ENCODE assay signal across 8 mouse cellular contexts in genomic region chr12:80894973-80895570, GRCm38 (mm10). TPM values are rescaled to one million over a fixed set of nuclear protein-coding genes. Genes with fewer than 3 reads are reported as not detected.
A peak's percentile ranks its signal among the peaks of the same experiment; 100 is the strongest.
DNase-seq lines count a peak whose midpoint lies in the region; ATAC-seq and TF ChIP-seq lines count a peak whose summit lies in the region.

No protein-coding gene starts in this region.

- H3K9ac ChIP-seq in heart, embryonic 13.5 days, result no peak overlapping the region
- no peak overlapping the region for H3K9ac ChIP-seq in kidney, embryonic 16.5 days (replicated peaks; ENCODE audit: low read length)

- DNase-seq in CD8-positive naive resting alpha-beta T cell, adult 2 months (ENCODE audit: low read depth in 2 of 2, low spot score in 2 of 2), result peak; percentile 46 to 58
- DNase-seq in brain, adult 2 months (ENCODE audit: low read depth, low spot score), result peak; percentile 96
- DNase-seq in liver, result peak; percentile 75
- DNase-seq in splenic B cell, adult 2 months (ENCODE audit: low read depth, low spot score), result peak; percentile 81

- 0 out of 2 replicates have a peak overlapping the region, but pooled peaks have one; percentile 5 for H3K4me3 ChIP-seq in embryonic fibroblast, embryonic 13.5 days (ENCODE audit: insufficient read depth, low read length)
- peak overlapping the region; percentile 29 for H3K4me3 ChIP-seq in heart, embryonic 13.5 days
- H3K4me3 ChIP-seq in kidney, embryonic 16.5 days (ENCODE audit: low read length), result 0 out of 2 replicates have a peak overlapping the region, but pooled peaks have one; percentile 12

- TF ChIP-seq POLR2A in embryonic fibroblast, embryonic 13.5 days (IDR thresholded peaks at IDR 0.05; ENCODE audit: low read depth, low read length), result no peak

- H3K9me3 ChIP-seq in heart, embryonic 13.5 days, result no peaks in the 10 kb centered on the region
- no peaks in the 10 kb centered on the region for H3K9me3 ChIP-seq in kidney, embryonic 16.5 days (ENCODE audit: low read length)

- H3K27me3 ChIP-seq in heart, embryonic 13.5 days (replicated peaks), result peaks cover 6% of the 10 kb centered on the region
- no peaks in the 10 kb centered on the region for H3K27me3 ChIP-seq in kidney, embryonic 16.5 days (ENCODE audit: insufficient read depth, low read length)
- H3K27me3 ChIP-seq in splenic B cell, adult 2 months (ENCODE audit: control insufficient read depth, insufficient read depth, low read length, poor library complexity, severe bottlenecking), result peaks cover 2% of the 10 kb centered on the region; the same call in 1 of the 2 replicates

- WGBS in heart, embryonic 13.5 days, result 16% methylated on average over 19 of the region's 19 CpGs
- WGBS in kidney, embryonic 16.5 days, result 15% methylated on average over 19 of the region's 19 CpGs

- no peak overlapping the region for H3K27ac ChIP-seq in embryonic fibroblast, embryonic 13.5 days (ENCODE audit: insufficient read depth, low read length)
- no peak overlapping the region for H3K27ac ChIP-seq in heart, embryonic 13.5 days (replicated peaks)
- H3K27ac ChIP-seq in kidney, embryonic 16.5 days (ENCODE audit: low read length), result no peak overlapping the region

- peak overlapping the region; percentile 59 for H3K4me2 ChIP-seq in heart, embryonic 13.5 days
- H3K4me2 ChIP-seq in kidney, embryonic 16.5 days (replicated peaks; ENCODE audit: low read depth, low read length), result peak overlapping the region; percentile 38

- H3K36me3 ChIP-seq in heart, embryonic 13.5 days, result no peaks in the 10 kb centered on the region
- no peaks in the 10 kb centered on the region for H3K36me3 ChIP-seq in kidney, embryonic 16.5 days (ENCODE audit: insufficient read depth, low read length)
- no peaks in the 10 kb centered on the region for H3K36me3 ChIP-seq in splenic B cell, adult 2 months (ENCODE audit: control insufficient read depth, insufficient read depth, low read length, poor library complexity, severe bottlenecking)

- H3K4me1 ChIP-seq in embryonic fibroblast, embryonic 13.5 days (ENCODE audit: control insufficient read depth, insufficient read depth, low read length), result 0 out of 2 replicates have a peak, but pooled peaks cover 2% of the 10 kb centered on the region
- 0 out of 2 replicates have a peak, but pooled peaks cover 3% of the 10 kb centered on the region for H3K4me1 ChIP-seq in heart, embryonic 13.5 days
- H3K4me1 ChIP-seq in kidney, embryonic 16.5 days (ENCODE audit: insufficient read depth, low read length), result no peaks in the 10 kb centered on the region

- ATAC-seq in heart, embryonic 13.5 days (ENCODE audit: extremely low read depth, insufficient number of reproducible peaks, low FRiP score, low TSS enrichment), result no peak; the same call in 1 of the 2 replicates
- ATAC-seq in kidney, embryonic 16.5 days (ENCODE audit: low FRiP score, low TSS enrichment), result peak; percentile 91
- peak; percentile 89 for ATAC-seq in monocyte, adult 5-6 weeks (replicated peaks; ENCODE audit: insufficient number of reproducible peaks, low FRiP score, low TSS enrichment, poor library complexity, severe bottlenecking)

- TF ChIP-seq CTCF in embryonic fibroblast, embryonic 13.5 days (IDR thresholded peaks at IDR 0.05; ENCODE audit: borderline replicate concordance, insufficient read depth, low read length), result peak; percentile 97

RNA-seq across cellular contexts. Expression of gene Srsf5, which starts 50.2 kb away (rescaled TPM):
- polyA plus RNA-seq in embryonic fibroblast, embryonic 13.5 days (2011; ENCODE audit: insufficient read length, low read depth, missing spikeins), result 457 and 480 TPM in 2 replicates
- 328 and 339 TPM in 2 replicates for polyA plus RNA-seq in heart, embryonic 13.5 days (2015; fragmentation: Nextera tagmentation; extraction: Ambion mirVana)
- polyA plus RNA-seq in kidney, embryonic 16.5 days (2015; fragmentation: Nextera tagmentation; extraction: Ambion mirVana), result 513 and 576 TPM in 2 replicates
- 2,019 to 2,319 TPM (median 2,246 TPM) in 3 replicates for total RNA-seq in monocyte, adult 5-6 weeks (2017)
